Mouse (Mus musculus): ENCODE measurements at regions not wholly inside any gene's neighbourhood (a gene's known extent, or its start where the extent isn't known, plus 50 kb on each side); places are given as distances from the start of the nearest gene placed in this dataset.

DNA sequence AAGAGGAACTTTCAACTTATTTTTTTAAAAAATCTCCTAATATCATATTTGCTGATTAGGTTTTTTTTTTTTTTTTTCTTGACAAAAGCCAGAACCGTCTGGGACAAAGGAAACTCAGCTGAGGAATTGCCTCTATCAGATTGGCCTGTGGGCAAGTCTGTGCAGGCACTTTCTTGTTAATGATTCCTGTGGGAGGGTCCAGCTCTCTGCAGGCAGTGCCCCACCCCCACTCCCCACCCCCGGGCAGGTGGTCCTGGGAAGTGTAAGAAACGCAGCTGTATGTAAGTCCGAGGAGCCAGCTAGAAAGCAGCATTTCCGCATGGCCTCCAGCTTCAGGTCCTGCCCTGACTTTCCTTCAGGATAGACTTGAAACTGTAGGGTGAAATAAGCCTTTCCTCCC, 377.7 kb downstream of the Sox2 start:
- Histone ChIP-seq H3K36me3 (ENCODE audit: control insufficient read depth, insufficient read depth, low read length) (no peaks in the 10 kb centered on the region), H3K4me1 (ENCODE audit: control insufficient read depth, insufficient read depth, insufficient read length, low read length) (no peaks in the 10 kb centered on the region), H3K27ac (ENCODE audit: insufficient read depth, low read depth, low read length) (no peak overlapping the region), H3K4me3 (ENCODE audit: low read depth, low read length) (no peak overlapping the region), H3K27me3 (ENCODE audit: control insufficient read depth, insufficient read depth, low read length) (no peaks in the 10 kb centered on the region)
- WGBS = 20% methylated on average over 5 of the region's 5 CpGs
- TF ChIP-seq CTCF (IDR thresholded peaks at IDR 0.05; ENCODE audit: extremely low read depth, insufficient read length, insufficient replicate concordance, low read depth, low read length) (no peak), POLR2A (IDR thresholded peaks at IDR 0.05; ENCODE audit: low read depth, low read length) (no peak)

DNA sequence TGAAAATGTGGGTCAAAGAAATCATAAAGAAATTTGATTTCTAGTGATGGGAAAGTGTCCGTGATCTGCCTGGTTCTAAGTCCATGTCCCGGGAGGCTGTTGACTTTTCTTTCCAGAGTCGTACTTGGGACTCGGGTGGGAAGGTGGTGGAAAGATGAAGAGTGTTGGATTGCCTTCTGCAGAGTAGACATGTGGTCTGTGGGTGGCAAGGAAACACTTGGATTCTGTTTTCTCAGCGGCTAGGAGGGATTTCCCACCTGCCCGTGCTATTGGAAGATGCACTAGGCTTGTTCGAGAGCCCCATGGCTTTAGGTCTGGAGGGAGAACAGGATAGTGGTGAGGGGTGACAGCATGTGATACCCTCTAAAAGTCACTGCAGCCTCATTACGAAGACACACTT, 379.7 kb downstream of the Sox2 start:
- no peaks in the 10 kb centered on the region for H3K27me3 ChIP-seq (ENCODE audit: control insufficient read depth, insufficient read depth, low read length)
- no peak overlapping the region for H3K27ac ChIP-seq (ENCODE audit: insufficient read depth, low read depth, low read length)
- no peaks in the 10 kb centered on the region for H3K36me3 ChIP-seq (ENCODE audit: control insufficient read depth, insufficient read depth, low read length)
- TF ChIP-seq POLR2A (IDR thresholded peaks at IDR 0.05; ENCODE audit: low read depth, low read length) (no peak), CTCF (IDR thresholded peaks at IDR 0.05; ENCODE audit: extremely low read depth, insufficient read length, insufficient replicate concordance, low read depth, low read length) (no peak)
- H3K4me3 ChIP-seq (ENCODE audit: low read depth, low read length) = no peak overlapping the region
- WGBS = 85% methylated on average over 8 of the region's 8 CpGs
- no peaks in the 10 kb centered on the region for H3K4me1 ChIP-seq (ENCODE audit: control insufficient read depth, insufficient read depth, insufficient read length, low read length)

DNA sequence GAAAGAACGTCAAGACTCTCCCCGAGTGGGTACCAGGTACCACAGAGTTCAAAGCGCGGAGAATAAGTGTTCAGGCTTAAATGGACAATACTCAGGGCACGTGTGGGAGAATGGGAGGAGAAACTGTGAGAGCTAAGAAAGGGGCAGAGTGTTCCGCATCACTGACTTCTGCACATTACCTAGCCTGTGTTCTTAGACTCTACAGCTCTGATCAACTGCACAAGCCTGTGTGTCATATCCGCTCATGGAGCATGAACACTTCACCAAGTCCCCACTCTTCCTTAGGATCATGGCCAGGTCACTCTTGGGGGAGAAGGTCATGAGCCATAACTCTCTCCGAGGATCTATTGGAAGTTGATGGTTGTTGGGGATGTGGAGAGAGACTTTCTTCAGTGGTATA, 383.4 kb downstream of the Sox2 start:
- Histone ChIP-seq H3K4me3 (ENCODE audit: low read depth, low read length) (no peak overlapping the region), H3K4me1 (ENCODE audit: control insufficient read depth, insufficient read depth, insufficient read length, low read length) (no peaks in the 10 kb centered on the region), H3K27me3 (ENCODE audit: control insufficient read depth, insufficient read depth, low read length) (no peaks in the 10 kb centered on the region), H3K27ac (ENCODE audit: insufficient read depth, low read depth, low read length) (no peak overlapping the region), H3K36me3 (ENCODE audit: control insufficient read depth, insufficient read depth, low read length) (no peaks in the 10 kb centered on the region)
- no peak for TF ChIP-seq CTCF (IDR thresholded peaks at IDR 0.05; ENCODE audit: extremely low read depth, insufficient read length, insufficient replicate concordance, low read depth, low read length)
- TF ChIP-seq POLR2A (IDR thresholded peaks at IDR 0.05; ENCODE audit: low read depth, low read length) = no peak
- 75% methylated on average over 8 of the region's 8 CpGs for WGBS

GRCm38 (mm10) chr3:35035234-35035633, 385.0 kb downstream of the Sox2 start:
- Histone ChIP-seq H3K27ac (ENCODE audit: insufficient read depth, low read depth, low read length) (no peak overlapping the region), H3K27me3 (ENCODE audit: control insufficient read depth, insufficient read depth, low read length) (no peaks in the 10 kb centered on the region), H3K36me3 (ENCODE audit: control insufficient read depth, insufficient read depth, low read length) (no peaks in the 10 kb centered on the region), H3K4me3 (ENCODE audit: low read depth, low read length) (no peak overlapping the region), H3K4me1 (ENCODE audit: control insufficient read depth, insufficient read depth, insufficient read length, low read length) (no peaks in the 10 kb centered on the region)
- TF ChIP-seq CTCF (IDR thresholded peaks at IDR 0.05; ENCODE audit: extremely low read depth, insufficient read length, insufficient replicate concordance, low read depth, low read length) = no peak
- no peak for TF ChIP-seq POLR2A (IDR thresholded peaks at IDR 0.05; ENCODE audit: low read depth, low read length)
- 78% methylated on average over 7 of the region's 7 CpGs for WGBS

GRCm38 (mm10) chr3:35043705-35044104, 393.5 kb downstream of the Sox2 start:
- 73% methylated on average over 2 of the region's 2 CpGs for WGBS
- H3K27ac ChIP-seq (ENCODE audit: insufficient read depth, low read depth, low read length) = no peak overlapping the region
- H3K36me3 ChIP-seq (ENCODE audit: control insufficient read depth, insufficient read depth, low read length) = no peaks in the 10 kb centered on the region
- H3K27me3 ChIP-seq (ENCODE audit: control insufficient read depth, insufficient read depth, low read length) = no peaks in the 10 kb centered on the region
- TF ChIP-seq POLR2A (IDR thresholded peaks at IDR 0.05; ENCODE audit: low read depth, low read length) = no peak
- TF ChIP-seq CTCF (IDR thresholded peaks at IDR 0.05; ENCODE audit: extremely low read depth, insufficient read length, insufficient replicate concordance, low read depth, low read length) = no peak
- H3K4me1 ChIP-seq (ENCODE audit: control insufficient read depth, insufficient read depth, insufficient read length, low read length) = no peaks in the 10 kb centered on the region
- H3K4me3 ChIP-seq (ENCODE audit: low read depth, low read length) = no peak overlapping the region

DNA sequence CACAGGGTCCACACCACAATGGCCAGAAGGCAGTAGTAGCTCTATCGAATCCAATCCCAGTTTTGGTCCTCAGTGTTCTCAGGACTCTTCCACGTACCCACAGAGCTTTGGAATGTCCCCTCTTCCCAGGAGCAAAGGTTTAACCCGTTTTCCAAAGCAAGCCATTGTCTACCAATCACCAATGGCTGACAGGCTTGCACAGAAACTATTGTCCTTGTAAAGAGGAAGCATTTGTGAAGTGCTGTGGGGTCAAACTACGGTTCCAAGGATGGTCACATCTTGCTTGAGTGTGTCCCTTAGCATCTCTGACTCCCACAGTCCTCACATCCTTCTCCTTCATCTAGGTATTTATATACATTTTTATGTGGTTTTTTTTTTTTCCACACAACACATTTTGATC, 409.2 kb downstream of the Sox2 start:
- Histone ChIP-seq H3K36me3 (ENCODE audit: control insufficient read depth, insufficient read depth, low read length) (no peaks in the 10 kb centered on the region), H3K27me3 (ENCODE audit: control insufficient read depth, insufficient read depth, low read length) (no peaks in the 10 kb centered on the region), H3K27ac (ENCODE audit: insufficient read depth, low read depth, low read length) (no peak overlapping the region), H3K4me3 (ENCODE audit: low read depth, low read length) (no peak overlapping the region), H3K4me1 (ENCODE audit: control insufficient read depth, insufficient read depth, insufficient read length, low read length) (no peaks in the 10 kb centered on the region)
- TF ChIP-seq CTCF (IDR thresholded peaks at IDR 0.05; ENCODE audit: extremely low read depth, insufficient read length, insufficient replicate concordance, low read depth, low read length) (no peak), POLR2A (IDR thresholded peaks at IDR 0.05; ENCODE audit: low read depth, low read length) (no peak)
- 54% methylated on average over 4 of the region's 4 CpGs for WGBS

DNA sequence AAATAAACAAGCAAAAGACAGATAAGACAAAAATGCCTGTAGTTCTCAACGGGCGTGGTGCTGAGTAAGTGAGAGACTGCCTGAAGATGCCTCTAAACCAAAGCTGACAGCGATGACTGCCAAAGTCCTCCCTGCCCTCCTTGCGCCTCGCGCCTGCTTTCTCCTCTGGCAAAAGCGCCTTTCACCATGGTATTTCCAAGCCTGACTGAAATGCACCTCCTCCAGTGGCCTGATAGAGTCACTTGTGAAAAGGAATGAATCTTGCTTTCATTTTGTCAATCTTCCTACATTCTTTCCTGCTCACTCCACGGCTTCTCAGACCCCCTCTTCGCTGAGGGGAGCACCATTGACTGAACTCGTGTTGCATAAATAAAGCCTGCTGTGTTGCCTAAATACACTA, 409.8 kb downstream of the Sox2 start:
- H3K4me1 ChIP-seq (ENCODE audit: control insufficient read depth, insufficient read depth, insufficient read length, low read length) = no peaks in the 10 kb centered on the region
- H3K27me3 ChIP-seq (ENCODE audit: control insufficient read depth, insufficient read depth, low read length) = no peaks in the 10 kb centered on the region
- WGBS = 44% methylated on average over 10 of the region's 10 CpGs
- no peaks in the 10 kb centered on the region for H3K36me3 ChIP-seq (ENCODE audit: control insufficient read depth, insufficient read depth, low read length)
- no peak overlapping the region for H3K27ac ChIP-seq (ENCODE audit: insufficient read depth, low read depth, low read length)
- TF ChIP-seq POLR2A (IDR thresholded peaks at IDR 0.05; ENCODE audit: low read depth, low read length) = no peak
- no peak for TF ChIP-seq CTCF (IDR thresholded peaks at IDR 0.05; ENCODE audit: extremely low read depth, insufficient read length, insufficient replicate concordance, low read depth, low read length)
- no peak overlapping the region for H3K4me3 ChIP-seq (ENCODE audit: low read depth, low read length)

GRCm38 (mm10) chr3:35066824-35067223, 416.6 kb downstream of the Sox2 start:
- Histone ChIP-seq H3K27me3 (ENCODE audit: control insufficient read depth, insufficient read depth, low read length) (no peaks in the 10 kb centered on the region), H3K4me3 (ENCODE audit: low read depth, low read length) (no peak overlapping the region), H3K27ac (ENCODE audit: insufficient read depth, low read depth, low read length) (no peak overlapping the region), H3K4me1 (ENCODE audit: control insufficient read depth, insufficient read depth, insufficient read length, low read length) (no peaks in the 10 kb centered on the region), H3K36me3 (ENCODE audit: control insufficient read depth, insufficient read depth, low read length) (no peaks in the 10 kb centered on the region)
- TF ChIP-seq POLR2A (IDR thresholded peaks at IDR 0.05; ENCODE audit: low read depth, low read length) = no peak
- TF ChIP-seq CTCF (IDR thresholded peaks at IDR 0.05; ENCODE audit: extremely low read depth, insufficient read length, insufficient replicate concordance, low read depth, low read length) = no peak
- WGBS = 24% methylated on average over 9 of the region's 9 CpGs
